Mouse (Mus musculus) lung, postnatal 4 days (tissue): ENCODE results near the gene B3galt1.

Source experiments
- DNase-seq, 2 experiments: peaks; one replicate each; pipeline ENCODE4 v3.0.0; 2021

Gene B3galt1

DNA sequence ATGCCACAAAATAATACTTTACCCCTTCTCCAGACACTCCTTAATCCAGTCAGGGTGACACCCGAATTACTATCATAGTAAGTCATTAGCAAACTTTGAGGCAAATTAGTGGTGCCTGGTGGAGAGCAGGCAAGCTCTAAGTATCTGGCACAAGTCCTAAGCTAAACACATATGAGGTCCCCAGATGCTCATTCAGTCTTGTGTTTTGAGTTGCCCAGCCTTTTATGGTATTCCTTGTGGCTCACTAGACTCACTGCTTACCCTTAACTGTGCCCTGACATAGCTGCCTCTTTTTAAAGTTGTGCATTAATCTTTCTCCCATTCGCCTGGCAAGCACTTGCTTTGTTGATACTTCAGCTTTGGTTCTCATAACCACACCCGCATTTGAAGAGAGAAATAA is 382.7 kb downstream of the B3galt1 start:
- no peak for DNase-seq

DNA sequence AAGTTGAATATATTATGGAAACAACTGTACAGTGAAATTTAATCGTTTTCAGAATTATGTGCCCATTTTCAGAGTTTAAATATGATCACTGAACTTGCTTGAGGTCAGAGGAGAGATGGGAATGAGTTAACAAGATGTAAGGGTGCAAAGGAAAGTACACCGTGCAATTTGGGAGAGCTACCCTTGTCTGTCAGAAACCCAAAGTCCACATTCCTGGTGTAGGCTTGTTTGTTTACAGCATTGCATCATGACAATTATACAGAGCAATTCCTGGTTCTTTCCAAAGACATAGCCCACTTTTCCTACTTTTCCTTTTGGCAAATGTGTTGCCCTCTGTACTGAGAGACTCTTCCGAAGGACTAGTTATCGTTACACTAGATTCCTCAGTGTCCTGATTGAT is 390.5 kb downstream of the B3galt1 start:
- DNase-seq, result no peak

DNA sequence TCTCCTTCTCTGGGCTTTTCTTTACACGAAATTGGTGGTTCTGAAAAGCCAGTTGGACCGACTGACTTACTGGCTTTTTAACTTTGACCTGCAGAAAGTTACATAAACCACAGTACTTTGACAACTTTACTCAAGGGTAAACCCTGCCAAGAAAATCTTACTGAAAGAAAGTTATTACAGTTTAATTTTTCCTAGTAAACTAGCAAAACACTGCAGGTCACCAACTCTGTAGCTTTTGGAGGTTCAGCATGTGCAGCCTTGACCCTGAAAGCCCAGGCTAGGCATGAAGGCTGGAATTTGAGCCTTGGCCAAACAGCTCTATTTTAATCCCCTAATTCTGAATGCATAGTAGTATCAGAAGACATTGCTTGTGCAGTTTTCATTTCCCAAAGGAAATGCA is 391.9 kb downstream of the B3galt1 start:
- no peak for DNase-seq

DNA sequence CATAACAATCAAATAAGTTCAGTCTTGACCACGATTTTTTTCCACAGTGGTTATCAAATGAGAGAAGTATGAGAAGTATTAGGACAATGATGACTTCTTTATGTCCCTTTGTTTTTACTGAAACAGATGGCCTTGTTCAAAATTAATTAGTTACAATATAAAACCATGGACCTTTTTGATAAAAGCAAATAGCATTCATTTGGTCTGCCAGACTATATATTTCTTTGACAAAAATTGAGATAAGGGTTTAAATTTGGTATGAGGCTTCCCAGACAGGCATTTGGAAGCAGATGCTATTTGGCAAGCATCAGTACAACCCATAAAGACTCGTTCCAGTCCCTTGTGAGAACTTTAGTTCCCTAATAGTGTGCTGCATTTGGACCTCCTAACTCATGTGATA is 395.0 kb downstream of the B3galt1 start:
- DNase-seq, result no peak

DNA sequence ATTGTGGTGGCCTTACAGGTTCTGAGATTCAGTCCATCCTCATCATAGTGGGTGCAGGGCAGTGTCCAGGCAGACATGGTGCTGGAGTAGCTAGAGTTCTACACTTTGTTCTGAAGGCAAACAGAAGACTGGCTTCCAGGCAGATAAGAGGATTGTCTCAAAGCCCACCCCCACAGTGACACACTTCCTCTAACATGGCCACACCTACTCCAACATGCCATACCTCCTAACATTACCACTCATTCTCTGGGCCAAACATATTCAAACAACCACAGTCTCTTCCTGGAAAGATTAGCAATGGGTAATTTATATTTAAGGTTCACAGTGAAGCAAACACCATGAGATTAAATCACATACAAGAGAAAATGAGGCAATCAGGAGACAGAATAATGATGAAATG is 403.1 kb downstream of the B3galt1 start:
- DNase-seq, result no peak

DNA sequence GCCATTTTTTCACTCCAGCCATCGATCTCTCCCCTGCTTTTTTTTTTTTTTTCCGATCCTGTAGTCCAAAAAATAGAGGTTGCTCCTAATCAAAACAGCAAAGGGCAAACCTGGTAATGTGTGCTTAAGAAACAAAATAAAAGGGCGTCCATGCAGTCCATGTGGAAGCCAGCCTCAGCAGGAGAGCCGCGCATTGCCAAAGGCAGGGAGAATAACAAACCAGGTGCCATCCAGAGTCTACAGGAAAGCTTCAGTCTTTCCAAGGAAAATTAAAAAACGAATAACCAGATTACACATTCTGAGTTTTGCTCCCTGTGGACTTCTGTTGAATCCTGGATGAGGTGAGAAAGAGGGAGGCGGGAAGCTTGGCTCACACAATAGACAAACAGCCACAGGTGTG is 405.4 kb downstream of the B3galt1 start:
- no peak for DNase-seq

DNA sequence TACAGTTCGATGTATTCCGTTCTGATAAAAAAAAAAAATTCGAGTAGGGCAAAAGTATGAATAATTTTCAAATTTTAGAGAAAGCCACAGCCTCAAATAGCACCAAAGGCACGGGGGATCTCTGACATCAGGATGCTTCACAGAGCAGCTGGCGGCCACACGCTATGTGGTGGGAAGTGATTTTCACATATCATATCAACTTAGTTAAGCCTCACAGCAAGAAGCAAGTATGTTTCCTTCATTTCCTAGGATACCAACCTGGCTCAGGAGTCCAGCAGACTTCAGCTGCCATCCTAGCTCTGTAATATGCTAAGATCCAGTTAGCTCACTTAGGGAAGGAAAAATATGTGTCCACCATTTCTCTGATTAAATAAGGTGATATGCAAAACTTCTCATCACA is 405.9 kb downstream of the B3galt1 start:
- DNase-seq, result no peak

DNA sequence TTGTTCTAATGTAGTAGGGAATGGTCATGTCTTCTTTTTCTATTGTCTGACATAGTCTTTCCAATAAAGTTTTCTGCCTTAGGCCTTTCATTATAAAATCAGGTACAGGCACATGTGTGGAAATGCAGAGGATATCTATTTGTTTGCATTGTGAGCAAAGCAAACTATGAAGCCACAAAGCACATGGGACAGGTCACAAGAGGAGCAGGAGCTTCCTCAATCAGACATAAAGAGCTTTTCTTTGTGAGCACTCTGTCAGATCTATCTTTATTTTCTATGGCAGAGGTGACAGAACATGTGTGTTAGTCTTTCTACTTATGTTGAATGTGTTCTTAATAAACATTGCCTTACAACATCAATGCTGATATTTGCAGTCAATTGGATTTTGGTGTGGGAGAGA is 410.1 kb downstream of the B3galt1 start:
- no peak for DNase-seq

DNA sequence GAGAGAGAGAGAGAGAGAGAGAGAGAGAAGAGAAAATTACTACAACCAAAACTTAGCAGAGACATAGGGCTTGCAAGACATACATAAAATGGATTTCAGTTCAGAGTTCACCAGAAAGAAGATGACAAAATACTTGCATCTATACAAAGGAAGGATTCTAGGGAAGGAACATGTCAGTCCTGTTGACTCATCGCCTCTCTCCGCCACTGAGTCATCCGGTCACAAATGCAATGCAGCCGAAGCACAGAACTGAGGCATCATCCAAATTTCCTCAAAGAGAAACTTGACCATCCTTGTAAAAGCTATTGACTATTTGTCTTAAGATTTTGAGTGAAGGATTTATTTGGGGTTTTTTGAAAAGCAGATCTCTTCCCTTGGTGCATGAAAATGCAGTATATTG is 410.8 kb downstream of the B3galt1 start:
- no peak for DNase-seq

DNA sequence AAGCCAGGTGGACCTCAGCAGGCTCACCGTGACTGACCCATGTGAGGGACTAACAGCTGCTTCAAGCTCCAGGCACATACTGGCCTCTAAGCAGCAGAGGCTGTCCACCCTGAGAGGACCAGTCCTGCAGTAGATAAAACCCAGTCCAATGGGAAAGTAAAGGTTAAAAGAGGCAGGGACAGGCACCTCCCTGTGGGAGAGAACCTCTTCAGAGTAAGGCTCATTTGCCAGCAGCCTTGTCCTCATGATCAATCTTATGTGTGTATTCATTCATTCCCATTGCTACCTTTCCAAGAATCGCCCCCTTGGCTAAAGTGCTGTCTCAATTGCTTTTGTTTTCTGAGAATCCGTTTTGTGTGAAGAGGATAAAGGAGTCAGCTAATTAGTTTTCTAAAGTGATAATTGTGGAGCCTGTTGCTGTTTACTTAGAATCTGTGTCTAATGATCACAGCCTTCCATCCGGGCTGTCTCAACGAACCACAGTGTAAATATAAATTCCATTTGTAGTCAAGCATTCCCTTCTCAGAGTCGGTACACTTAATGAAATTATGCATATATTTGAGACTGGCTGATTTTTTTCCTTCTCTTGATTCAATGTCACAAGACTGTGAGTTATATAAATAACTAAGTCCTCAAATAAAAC is 412.1 kb downstream of the B3galt1 start:
- no peak for DNase-seq

DNA sequence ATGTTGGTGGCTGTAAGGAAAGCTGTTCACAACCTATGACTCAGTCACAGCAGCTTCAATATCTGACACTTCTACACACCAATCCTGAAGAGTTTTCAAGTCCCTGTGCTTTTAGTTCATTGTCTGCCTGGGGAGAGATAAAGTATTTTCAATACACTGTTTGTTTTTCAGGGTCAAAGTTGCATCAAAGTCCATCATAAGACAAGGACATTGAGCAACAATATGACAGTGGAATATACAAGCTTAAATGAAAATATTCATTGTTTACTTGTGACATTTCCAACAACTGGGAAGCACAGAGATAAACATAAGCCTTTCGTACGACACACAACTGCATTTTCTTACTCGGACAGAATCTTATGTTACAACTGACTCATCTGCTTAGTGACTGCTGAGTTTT is 417.9 kb downstream of the B3galt1 start:
- no peak for DNase-seq

DNA sequence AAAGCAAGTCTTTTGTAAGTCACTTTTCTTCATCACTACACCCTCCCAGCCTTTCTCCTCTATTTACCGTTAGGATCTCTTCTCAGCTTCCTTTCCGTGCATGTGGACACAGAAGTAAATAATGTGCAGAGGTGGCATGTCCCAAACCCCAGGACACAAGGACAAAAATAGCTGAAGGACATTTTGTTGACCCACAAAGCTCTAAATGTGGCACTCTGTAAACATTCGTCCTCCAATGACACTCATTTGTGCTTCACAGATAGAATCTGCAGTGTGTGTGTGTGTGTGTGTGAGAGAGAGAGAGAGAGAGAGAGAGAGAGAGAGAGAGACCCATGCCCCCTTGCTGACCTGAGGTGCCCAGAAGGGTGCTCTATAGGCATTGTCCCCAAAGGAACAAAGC is 419.5 kb downstream of the B3galt1 start:
- no peak for DNase-seq

DNA sequence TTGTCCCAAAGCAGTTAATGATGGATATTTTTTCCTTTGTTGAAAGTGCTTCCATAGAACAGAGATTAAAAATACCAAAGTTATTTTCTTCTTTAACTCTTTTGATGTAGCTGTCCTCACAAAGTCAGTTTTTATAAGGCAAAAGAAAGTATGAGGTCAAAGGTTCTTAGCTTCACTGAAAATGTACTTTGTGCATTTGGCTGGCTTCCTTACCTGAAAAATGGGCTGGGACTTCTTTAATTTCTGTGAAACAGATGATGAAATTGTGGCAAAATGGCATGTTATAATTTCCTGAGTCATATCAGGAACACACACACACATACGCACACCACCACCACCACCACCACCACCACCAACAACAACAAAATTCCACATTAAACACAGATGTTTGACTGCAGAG is 427.8 kb downstream of the B3galt1 start:
- DNase-seq, result no peak

DNA sequence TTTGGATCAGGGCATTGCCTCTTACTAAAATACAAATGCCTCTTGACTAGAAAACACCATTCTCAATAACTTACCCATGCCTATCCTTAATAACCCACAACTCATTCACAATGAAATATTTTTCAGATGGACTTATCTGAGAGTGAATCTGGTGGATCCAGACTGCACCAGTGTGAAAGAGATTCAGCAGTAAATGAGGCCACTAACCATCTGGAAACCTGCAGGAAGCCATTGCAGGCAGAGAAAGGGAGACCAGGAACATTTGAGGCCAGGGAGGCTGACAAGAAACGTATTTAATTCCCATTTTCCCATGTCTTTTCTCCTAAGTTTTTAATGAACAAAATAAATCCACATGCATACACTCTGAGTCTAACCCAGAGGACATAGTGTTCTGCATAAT is 437.4 kb downstream of the B3galt1 start:
- DNase-seq, result no peak

DNA sequence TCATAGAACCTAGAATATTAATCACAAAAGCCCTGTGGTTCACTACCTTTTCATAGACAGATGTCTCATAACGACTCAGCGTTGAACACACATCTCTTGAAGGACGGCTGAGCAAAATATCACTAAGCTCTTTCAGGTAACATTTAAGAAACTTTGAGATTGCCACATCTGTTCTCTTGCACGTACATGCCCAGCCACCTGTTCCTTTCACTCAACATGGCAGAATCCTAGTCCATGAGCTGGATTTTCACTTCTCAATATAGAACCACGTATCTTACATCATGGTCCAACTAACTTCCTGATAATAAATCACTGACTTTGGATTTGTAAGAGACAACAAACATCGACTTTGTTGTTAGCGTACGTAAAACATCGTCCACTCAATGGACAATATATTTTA is 439.5 kb downstream of the B3galt1 start:
- no peak for DNase-seq

DNA sequence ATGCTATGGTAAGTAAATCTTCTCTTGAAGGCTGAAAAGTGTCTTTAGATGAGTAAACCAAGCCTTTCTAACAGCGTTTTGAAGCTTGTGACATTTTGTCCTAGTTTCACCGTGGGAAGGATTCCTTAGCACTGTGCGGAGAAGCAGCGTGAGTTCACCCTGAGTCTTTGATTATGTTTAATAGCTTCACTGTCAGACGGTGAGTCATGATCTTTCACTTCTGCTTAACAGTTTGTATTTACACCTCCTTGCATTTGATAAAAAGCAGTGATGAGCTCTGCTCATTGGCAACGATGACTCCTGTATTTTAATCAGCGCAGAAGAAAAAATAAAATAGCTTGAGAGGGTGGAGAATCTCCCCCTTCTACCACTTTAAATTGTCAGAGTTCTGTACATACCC is 440.0 kb downstream of the B3galt1 start:
- DNase-seq, result no peak

DNA sequence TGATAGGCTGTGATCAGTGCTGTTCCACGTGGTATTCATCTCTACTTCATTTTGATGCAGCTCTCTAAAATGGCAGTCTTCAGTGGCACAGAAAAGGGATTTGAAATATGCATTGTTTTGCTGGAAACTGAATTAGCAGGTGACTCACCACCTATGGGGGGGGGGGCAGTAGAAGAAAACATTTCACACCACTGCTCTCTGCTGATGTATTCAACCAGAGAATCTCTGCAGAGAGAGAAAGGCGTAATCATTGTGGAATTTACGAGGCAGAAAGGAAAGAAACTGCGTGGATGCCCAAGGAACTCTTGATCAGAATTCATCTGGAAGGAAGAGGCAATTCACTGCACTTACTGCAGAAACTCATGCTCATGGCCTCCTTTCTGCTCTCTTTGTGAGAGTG is 445.7 kb downstream of the B3galt1 start:
- DNase-seq, result no peak

DNA sequence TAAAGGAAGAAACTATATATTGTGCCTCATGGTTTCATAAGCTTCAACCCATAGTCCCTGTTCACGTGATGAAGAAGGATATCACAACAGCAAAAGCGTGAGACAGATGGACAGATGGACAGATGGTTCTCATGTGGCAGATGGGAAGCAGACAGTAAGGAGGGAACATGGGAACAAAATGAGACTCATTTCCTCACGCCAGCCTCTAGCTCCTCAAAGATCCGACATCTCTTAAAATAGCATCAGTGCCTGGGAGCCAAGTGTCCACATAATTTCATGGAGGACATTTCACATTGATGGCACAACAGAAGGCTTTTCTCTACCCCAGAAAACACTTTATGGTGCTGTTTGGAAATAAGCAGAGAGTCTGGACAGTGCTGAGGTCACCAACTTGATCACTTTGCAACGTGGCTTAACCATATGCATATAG is 454.6 kb downstream of the B3galt1 start:
- no peak for DNase-seq

DNA sequence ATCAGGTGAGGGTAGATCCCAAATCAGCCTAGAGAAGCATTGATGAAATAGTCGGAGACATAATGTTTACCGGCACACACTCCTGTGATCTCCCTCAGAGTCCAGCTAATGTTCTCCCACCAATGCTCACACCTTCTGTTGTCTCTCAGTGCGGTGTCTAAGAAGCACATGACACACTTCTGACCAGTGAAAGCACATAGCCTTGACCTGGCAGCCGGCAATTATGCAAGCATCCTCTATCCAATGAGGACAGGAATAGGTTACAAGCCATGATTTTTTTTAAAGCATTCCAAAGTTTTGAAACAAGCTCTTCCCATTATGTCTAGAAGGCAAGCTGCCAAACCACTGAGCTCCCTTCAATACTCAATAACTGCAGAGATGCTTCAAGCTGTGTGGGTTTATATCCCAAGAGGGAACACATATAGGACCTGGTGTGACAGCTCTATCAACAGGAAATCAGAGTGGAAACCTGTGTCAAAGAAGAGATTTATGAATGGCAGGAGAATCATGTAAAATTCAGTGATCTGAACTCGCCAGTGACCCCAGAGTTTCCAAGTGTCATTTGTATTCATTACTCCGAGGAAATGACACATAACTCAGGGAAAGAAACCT is 456.0 kb downstream of the B3galt1 start:
- DNase-seq, result no peak

DNA sequence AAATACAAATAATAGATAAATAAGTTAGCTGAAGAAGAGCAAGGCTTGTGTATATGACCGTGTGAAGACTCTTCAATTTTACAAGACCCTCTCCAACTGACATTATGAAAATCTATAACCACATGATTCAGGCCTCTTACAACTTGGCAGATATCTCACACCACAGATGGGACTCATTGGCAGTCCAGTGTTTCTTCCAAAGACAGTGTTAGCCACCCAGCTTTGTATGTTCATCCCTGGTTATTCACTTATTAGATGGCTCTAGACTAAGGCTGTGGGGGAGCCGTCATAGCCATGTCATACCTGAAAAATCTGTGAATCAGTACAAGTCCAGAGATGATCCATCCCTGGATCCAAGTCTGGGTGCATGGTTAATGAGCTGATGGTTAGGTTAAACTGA is 463.1 kb downstream of the B3galt1 start:
- DNase-seq, result no peak

DNA sequence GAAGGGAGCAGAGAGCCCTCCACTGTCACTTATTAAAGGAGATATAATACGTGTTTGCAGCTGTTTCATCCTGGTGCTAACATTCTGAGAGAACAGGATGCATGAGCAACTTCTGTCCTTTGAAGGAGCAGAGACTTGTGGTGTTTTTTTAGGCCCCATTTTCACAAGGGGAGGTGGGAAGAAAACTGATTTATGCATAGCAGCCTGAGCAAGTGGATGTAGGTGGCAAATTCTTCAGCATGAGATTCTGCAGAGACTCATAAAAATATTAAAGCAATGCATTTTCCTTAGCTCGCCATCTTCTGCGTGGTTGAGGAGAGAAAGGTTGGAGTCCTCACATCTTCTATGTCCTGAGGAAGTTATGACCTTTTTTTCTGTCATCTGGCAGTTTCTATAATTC is 469.0 kb downstream of the B3galt1 start:
- DNase-seq, result no peak

DNA sequence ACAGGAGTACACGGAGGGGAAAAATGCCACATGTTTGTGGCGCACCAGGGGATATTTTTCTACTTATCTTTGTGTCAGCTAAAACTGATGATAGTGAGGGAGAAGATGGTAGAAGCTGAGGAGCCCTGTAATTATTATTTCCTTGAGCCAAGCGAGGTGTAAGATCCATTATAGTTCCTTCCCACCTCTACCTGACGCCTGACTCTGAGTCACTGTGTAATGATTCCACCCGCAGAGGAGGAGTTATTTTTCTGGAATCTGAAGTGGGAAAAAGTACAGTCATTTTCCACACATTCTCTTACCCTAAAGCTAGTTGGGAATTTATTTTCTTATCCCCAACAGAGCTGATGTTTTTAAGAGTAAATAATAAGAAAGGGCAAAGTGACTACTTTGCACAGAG is 475.1 kb downstream of the B3galt1 start:
- no peak for DNase-seq

DNA sequence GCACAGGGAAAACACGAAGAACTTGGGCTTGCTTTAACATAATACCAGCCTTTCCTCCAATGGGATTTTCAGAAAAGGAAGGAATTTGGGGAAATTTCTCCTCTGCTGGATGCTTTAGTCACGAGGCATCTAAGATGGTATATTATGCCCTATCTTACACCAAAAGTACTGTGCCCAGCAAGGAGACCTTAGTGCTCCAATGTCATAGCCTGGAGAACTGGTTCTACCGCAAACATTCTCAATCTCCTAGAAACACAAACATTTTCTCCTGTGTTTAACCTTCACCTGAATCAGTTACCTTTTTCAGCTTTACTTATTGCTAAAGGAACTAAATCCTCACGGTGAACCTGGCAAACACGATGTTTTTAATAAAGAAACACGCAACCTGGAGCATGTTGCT is 486.8 kb downstream of the B3galt1 start:
- DNase-seq, result no peak

DNA sequence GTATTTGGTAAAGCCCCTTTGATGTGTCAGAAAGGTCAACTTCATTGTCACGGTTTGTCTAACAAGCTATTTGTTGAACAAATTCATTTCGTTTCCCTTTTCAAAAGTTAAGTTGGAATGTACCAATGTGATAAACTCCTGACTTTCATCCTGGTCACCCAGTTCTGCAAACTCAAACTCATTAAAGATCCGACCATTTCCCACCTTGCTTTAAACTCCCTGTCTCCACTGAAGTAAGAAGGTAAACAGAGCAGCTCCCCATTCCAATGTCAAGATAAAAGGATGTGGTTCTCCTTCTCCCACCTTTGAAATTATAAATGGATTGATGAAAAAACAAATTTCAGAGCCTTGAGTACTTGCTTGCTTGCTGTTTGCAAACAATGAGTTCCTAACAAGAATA is 487.6 kb downstream of the B3galt1 start:
- DNase-seq, result no peak

DNA sequence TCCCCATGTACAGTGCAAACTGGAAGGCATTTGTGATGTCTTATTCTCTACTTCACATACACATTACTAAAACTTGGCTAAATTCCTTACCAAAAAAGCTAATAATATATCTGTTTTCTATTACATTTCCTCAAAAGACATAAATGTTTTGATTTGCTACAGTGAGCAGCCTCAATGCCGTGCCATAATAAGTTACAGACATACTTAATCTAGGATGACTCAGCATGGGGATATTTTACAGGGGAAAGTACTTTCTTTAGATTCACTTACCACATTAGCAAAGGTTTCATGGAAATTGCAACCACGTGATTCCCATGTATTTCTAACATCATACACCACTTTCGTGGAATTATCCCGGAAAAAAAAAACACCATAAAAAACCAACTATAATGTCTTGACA is 495.7 kb downstream of the B3galt1 start:
- no peak for DNase-seq
